Mouse (Mus musculus) CD4-positive, CD25-positive, alpha-beta regulatory T cell, adult 2 months (primary cell): Measurements from ENCODE around the gene Gm21409.
"Not testable (repeated sequence)": the region's sequence is repeated elsewhere in the genome, so short reads cannot be mapped to it uniquely, and the experiment has no call there.

ENCODE experiments used
- DNase-seq: peaks from one replicate; pipeline ENCODE4 v3.0.0-alpha.2; 2012; ENCODE audit warnings: low read depth, low spot score

Gene Gm21409

DNA sequence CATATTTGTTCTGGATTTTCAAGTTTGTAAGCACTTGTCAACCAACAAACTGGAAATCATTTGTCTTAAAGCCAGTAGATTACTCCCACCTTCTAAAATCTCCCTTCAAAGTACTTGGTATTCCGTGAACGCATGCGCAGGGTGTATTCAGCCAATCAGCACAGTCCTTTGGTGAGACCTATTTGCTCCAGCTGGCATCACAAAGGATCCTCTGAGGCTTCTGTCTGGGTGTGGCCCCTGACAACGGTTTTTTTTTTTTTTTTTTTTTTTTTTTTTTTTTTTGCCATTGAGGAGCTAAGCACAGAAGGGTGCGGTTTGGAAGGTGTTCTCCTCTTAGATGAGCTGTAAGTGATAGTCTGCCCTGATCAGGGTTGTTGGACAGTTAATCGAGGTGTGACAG lies at the start of gene Gm21409:
Gene Gm21409 (plus strand): TSS at position 301 of the 400 bp plus-strand sequence.
- DNase-seq: not testable (repeated sequence)
